Mouse (Mus musculus): ENCODE data around the gene Tspan5. TPM values are rescaled to one million over a fixed set of nuclear protein-coding genes. Genes with fewer than 3 reads are reported as not detected.

Gene Tspan5
- total and polyA plus RNA-seq, 2 experiments from 2014 or later: 99.4 to 156 TPM

DNA sequence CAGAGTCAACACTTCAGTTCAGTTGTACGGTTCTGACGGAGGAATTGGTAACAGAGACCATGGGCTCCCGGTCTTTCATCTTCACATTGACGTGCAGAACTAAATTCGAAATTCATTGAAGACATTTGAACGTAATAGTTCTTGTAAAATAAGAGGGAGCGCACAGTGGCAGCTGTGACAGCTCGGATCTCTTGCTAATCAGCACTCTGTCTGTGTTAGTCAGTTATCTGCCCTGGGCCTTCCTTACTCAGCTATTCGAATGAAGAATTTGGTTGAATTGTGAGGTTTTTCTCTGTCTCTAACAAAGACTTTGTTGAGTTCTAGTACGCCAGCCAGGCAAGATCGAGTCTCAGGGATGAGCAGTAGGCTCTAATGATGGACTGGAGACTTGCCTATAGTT lies 3.1 kb downstream of the Tspan5 start:
- TF ChIP-seq CTCF (IDR thresholded peaks at IDR 0.05): no peak
- no peak overlapping the region for H3K9ac ChIP-seq (replicated peaks; ENCODE audit: low read length, poor library complexity, severe bottlenecking)
- 52% methylated on average over 11 of the region's 11 CpGs for WGBS
- ATAC-seq (ENCODE audit: low FRiP score) (no peak), DNase-seq (ENCODE audit: low spot score) (no peak)
- no peak overlapping the region for H3K27ac ChIP-seq (ENCODE audit: low read depth, low read length)
- no peaks in the 10 kb centered on the region for H3K36me3 ChIP-seq (ENCODE audit: insufficient read depth, low read length)
- H3K4me1 ChIP-seq (ENCODE audit: insufficient read depth, low read length): peaks cover 19% of the 10 kb centered on the region
- H3K27me3 ChIP-seq (ENCODE audit: insufficient read depth, low read length): no peaks in the 10 kb centered on the region
- H3K9me3 ChIP-seq (ENCODE audit: low read length): no peaks in the 10 kb centered on the region
- H3K4me3 ChIP-seq (ENCODE audit: low read depth, low read length): peak overlapping the region; percentile 93
- H3K4me2 ChIP-seq (ENCODE audit: low read depth, low read length, poor library complexity, severe bottlenecking): peak overlapping the region; percentile 79

DNA sequence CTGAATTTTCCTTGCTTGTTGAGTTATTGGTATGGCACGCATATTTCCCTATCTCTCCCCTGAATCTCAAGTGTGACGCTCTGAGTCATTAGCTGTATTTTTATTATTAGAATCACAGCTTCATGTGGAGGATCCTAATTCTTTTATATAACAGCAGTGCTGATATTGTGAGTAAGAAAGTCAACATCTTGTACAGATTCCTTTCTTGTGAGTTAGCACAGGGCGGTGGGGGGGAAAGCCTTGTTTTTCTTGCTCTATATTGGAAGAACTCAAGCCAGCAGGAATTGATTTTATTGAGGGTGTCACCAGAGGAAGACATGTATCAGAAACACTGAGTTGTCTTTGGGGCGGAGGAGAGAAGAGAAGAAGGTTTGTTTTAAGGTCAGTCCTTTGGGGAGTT lies 3.6 kb downstream of the Tspan5 start:
- no peaks in the 10 kb centered on the region for H3K9me3 ChIP-seq (ENCODE audit: low read length)
- no peak overlapping the region for H3K27ac ChIP-seq (ENCODE audit: low read depth, low read length)
- no peak overlapping the region for H3K9ac ChIP-seq (replicated peaks; ENCODE audit: low read length, poor library complexity, severe bottlenecking)
- H3K36me3 ChIP-seq (ENCODE audit: insufficient read depth, low read length): no peaks in the 10 kb centered on the region
- H3K4me3 ChIP-seq (ENCODE audit: low read depth, low read length): peak overlapping the region; percentile 93; the same call in 1 of the 2 replicates
- peaks cover 19% of the 10 kb centered on the region for H3K4me1 ChIP-seq (ENCODE audit: insufficient read depth, low read length)
- WGBS: 74% methylated on average over 4 of the region's 4 CpGs
- ATAC-seq (ENCODE audit: low FRiP score) (no peak), DNase-seq (ENCODE audit: low spot score) (no peak)
- no peak for TF ChIP-seq CTCF (IDR thresholded peaks at IDR 0.05)
- H3K27me3 ChIP-seq (ENCODE audit: insufficient read depth, low read length): no peaks in the 10 kb centered on the region
- peak overlapping the region; percentile 79 for H3K4me2 ChIP-seq (ENCODE audit: low read depth, low read length, poor library complexity, severe bottlenecking)

- ATAC-seq (ENCODE audit: low FRiP score): no peak
- Histone ChIP-seq H3K27me3 (ENCODE audit: insufficient read depth, low read length) (no peaks in the 10 kb centered on the region), H3K9ac (replicated peaks; ENCODE audit: low read length, poor library complexity, severe bottlenecking) (no peak overlapping the region), H3K9me3 (ENCODE audit: low read length) (no peaks in the 10 kb centered on the region), H3K4me2 (ENCODE audit: low read depth, low read length, poor library complexity, severe bottlenecking) (no peak overlapping the region), H3K4me1 (ENCODE audit: insufficient read depth, low read length) (peaks cover 17% of the 10 kb centered on the region), H3K27ac (ENCODE audit: low read depth, low read length) (no peak overlapping the region), H3K36me3 (ENCODE audit: insufficient read depth, low read length) (no peaks in the 10 kb centered on the region), H3K4me3 (ENCODE audit: low read depth, low read length) (no peak overlapping the region)
- no peak for TF ChIP-seq CTCF (IDR thresholded peaks at IDR 0.05)
- WGBS: 83% methylated on average over 8 of the region's 8 CpGs
- DNase-seq (ENCODE audit: low spot score): no peak
Measured at GRCm38 (mm10) chr3:138746556-138746955, 4.6 kb downstream of the Tspan5 start.

DNA sequence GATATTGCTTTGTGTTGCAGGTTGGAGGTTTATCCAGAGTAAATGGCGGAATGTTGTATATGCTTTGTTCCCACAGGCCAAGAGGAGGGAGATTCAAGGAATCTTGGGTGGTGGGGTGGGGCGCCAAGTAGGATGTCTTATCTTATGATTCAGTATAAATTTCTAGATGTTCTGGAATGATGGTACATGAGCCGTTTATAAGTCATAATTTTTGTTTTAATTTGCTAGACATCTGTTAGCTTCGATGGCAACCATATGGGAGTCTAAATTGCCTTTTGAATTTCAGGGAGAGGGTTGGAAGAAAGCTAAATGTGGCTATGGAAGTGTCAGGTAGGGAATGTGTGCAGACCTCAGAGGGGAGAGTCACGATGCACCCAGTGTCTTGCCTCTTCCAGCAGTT lies 5.0 kb downstream of the Tspan5 start:
- Histone ChIP-seq H3K4me2 (ENCODE audit: low read depth, low read length, poor library complexity, severe bottlenecking) (no peak overlapping the region), H3K9me3 (ENCODE audit: low read length) (no peaks in the 10 kb centered on the region), H3K36me3 (ENCODE audit: insufficient read depth, low read length) (no peaks in the 10 kb centered on the region), H3K9ac (replicated peaks; ENCODE audit: low read length, poor library complexity, severe bottlenecking) (no peak overlapping the region), H3K4me3 (ENCODE audit: low read depth, low read length) (no peak overlapping the region), H3K27me3 (ENCODE audit: insufficient read depth, low read length) (no peaks in the 10 kb centered on the region), H3K4me1 (ENCODE audit: insufficient read depth, low read length) (peaks cover 17% of the 10 kb centered on the region), H3K27ac (ENCODE audit: low read depth, low read length) (no peak overlapping the region)
- WGBS: 84% methylated on average over 5 of the region's 5 CpGs
- TF ChIP-seq CTCF (IDR thresholded peaks at IDR 0.05): no peak
- ATAC-seq (ENCODE audit: low FRiP score): no peak
- no peak for DNase-seq (ENCODE audit: low spot score)

- Histone ChIP-seq H3K27ac (ENCODE audit: low read depth, low read length) (no peak overlapping the region), H3K4me2 (ENCODE audit: low read depth, low read length, poor library complexity, severe bottlenecking) (no peak overlapping the region), H3K9ac (replicated peaks; ENCODE audit: low read length, poor library complexity, severe bottlenecking) (no peak overlapping the region), H3K4me1 (ENCODE audit: insufficient read depth, low read length) (peaks cover 17% of the 10 kb centered on the region), H3K9me3 (ENCODE audit: low read length) (no peaks in the 10 kb centered on the region), H3K27me3 (ENCODE audit: insufficient read depth, low read length) (no peaks in the 10 kb centered on the region), H3K4me3 (ENCODE audit: low read depth, low read length) (no peak overlapping the region), H3K36me3 (ENCODE audit: insufficient read depth, low read length) (no peaks in the 10 kb centered on the region)
- DNase-seq (ENCODE audit: low spot score) (no peak), ATAC-seq (ENCODE audit: low FRiP score) (no peak)
- TF ChIP-seq CTCF (IDR thresholded peaks at IDR 0.05): no peak
- WGBS: 94% methylated on average over 5 of the region's 5 CpGs
Measured at GRCm38 (mm10) chr3:138747985-138748384, 6.0 kb downstream of the Tspan5 start.

DNA sequence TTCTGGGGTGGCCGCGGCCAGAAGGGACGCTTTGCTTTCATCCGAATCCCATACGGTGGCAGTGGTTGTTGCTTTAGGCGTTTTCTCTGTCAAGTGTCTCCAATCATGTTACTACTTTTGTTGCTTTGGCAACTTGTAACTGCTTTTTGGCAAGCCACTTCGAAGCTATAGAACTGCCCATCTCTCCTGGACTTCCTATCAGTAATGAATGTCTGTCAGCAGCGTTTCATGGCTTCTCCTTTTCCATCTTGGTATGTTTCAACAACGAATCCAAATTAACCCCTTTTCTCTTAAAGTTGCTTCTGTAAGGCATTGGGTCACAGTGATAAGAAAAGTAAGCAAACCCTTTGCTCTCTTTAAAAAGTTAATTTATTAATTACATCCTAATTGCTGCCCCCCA lies 7.7 kb downstream of the Tspan5 start:
- Histone ChIP-seq H3K36me3 (ENCODE audit: insufficient read depth, low read length) (no peaks in the 10 kb centered on the region), H3K4me3 (ENCODE audit: low read depth, low read length) (no peak overlapping the region), H3K27me3 (ENCODE audit: insufficient read depth, low read length) (no peaks in the 10 kb centered on the region), H3K4me2 (ENCODE audit: low read depth, low read length, poor library complexity, severe bottlenecking) (no peak overlapping the region), H3K4me1 (ENCODE audit: insufficient read depth, low read length) (peaks cover 17% of the 10 kb centered on the region), H3K9ac (replicated peaks; ENCODE audit: low read length, poor library complexity, severe bottlenecking) (no peak overlapping the region), H3K27ac (ENCODE audit: low read depth, low read length) (no peak overlapping the region), H3K9me3 (ENCODE audit: low read length) (no peaks in the 10 kb centered on the region)
- TF ChIP-seq CTCF (IDR thresholded peaks at IDR 0.05): no peak
- 72% methylated on average over 9 of the region's 9 CpGs for WGBS
- ATAC-seq (ENCODE audit: low FRiP score): no peak
- no peak for DNase-seq (ENCODE audit: low spot score)
